Mouse (Mus musculus) ES-E14 (cell line): ENCODE results near the gene Isl1. TPM values are rescaled to one million over a fixed set of nuclear protein-coding genes. Genes with fewer than 3 reads are reported as not detected.

Experiments used
- DNase-seq: peaks from one replicate; pipeline ENCODE4 v3.0.0-alpha.2; 2013; ENCODE audit warnings: low read depth, low spot score
- H3K27ac ChIP-seq: 2 replicates; pipeline ENCODE4 v1.5.1; 2012; ENCODE audit warnings: low read depth, mild to moderate bottlenecking, low read length, moderate library complexity, mixed read lengths; ENCODE audit not compliant: poor library complexity, insufficient read depth, severe bottlenecking
- H3K36me3 ChIP-seq: 2 replicates; pipeline ENCODE4 v1.6.1; 2012; ENCODE audit warnings: mild to moderate bottlenecking, low read length, moderate library complexity, mixed read lengths; ENCODE audit not compliant: control insufficient read depth, poor library complexity, insufficient read depth, severe bottlenecking
- H3K4me1 ChIP-seq, 2 experiments: fragments of 150-350 bp in 1 of 2; sonication (generic) in 1 of 2; 2 replicates each; pipeline ENCODE4 v1.6.1; 2012; ENCODE audit warnings: low read length in 2 of 2, mild to moderate bottlenecking in 1 of 2, mixed read lengths in 1 of 2; ENCODE audit not compliant: control insufficient read depth in 2 of 2, insufficient read depth in 2 of 2, poor library complexity in 1 of 2
- H3K4me3 ChIP-seq, 2 experiments: fragments of 150-350 bp in 1 of 2; sonication (generic) in 1 of 2; 2 replicates each; pipeline ENCODE4 v1.5.1; 2012; ENCODE audit warnings: low read length in 2 of 2, low read depth in 1 of 2, mild to moderate bottlenecking in 1 of 2, mixed read lengths in 1 of 2; ENCODE audit not compliant: insufficient read depth in 1 of 2, poor library complexity in 1 of 2, severe bottlenecking in 1 of 2
- H3K9ac ChIP-seq: 2 replicates; pipeline ENCODE4 v1.6.1; 2012; ENCODE audit warnings: low read depth, mild to moderate bottlenecking, low read length, mixed read lengths; ENCODE audit not compliant: poor library complexity, insufficient read depth, severe bottlenecking
- H3K9me3 ChIP-seq: fragments of 150-350 bp; sonication (generic); 2 replicates; pipeline ENCODE4 v1.6.1; 2012; ENCODE audit warnings: low read depth, mild to moderate bottlenecking, low read length; ENCODE audit not compliant: control insufficient read depth, insufficient read depth
- CHD2 ChIP-seq: IDR thresholded peaks from 2 replicates; pipeline ENCODE4 v1.6.1; 2014; ENCODE audit warnings: mild to moderate bottlenecking, low read depth, low read length, inconsistent platforms
- HCFC1 ChIP-seq: IDR thresholded peaks from 2 replicates; pipeline ENCODE4 v1.6.1; 2012; ENCODE audit warnings: low read length, inconsistent platforms, borderline replicate concordance; ENCODE audit not compliant: insufficient read depth
- MAFK ChIP-seq: IDR thresholded peaks from 2 replicates; pipeline ENCODE4 v1.6.1; 2014; ENCODE audit warnings: mild to moderate bottlenecking, low read depth, low read length, inconsistent platforms; ENCODE audit not compliant: insufficient read depth
- ZC3H11A ChIP-seq: IDR thresholded peaks from 2 replicates; pipeline ENCODE4 v1.6.1; 2012; ENCODE audit warnings: low read depth, mild to moderate bottlenecking, inconsistent platforms, low read length, borderline replicate concordance
- ZNF384 ChIP-seq: IDR thresholded peaks from 2 replicates; pipeline ENCODE4 v1.6.1; 2012; ENCODE audit warnings: low read depth, low read length, inconsistent platforms
- in situ Hi-C, 2 experiments: fragments of 600-800 bp; cut with MboI; formaldehyde crosslinking; loops; one replicate each; pipeline ENCODE4 v1.15.1; 2025; ENCODE audit warnings: low sequenced_read_pairs in 2 of 2, inconsistent platforms in 1 of 2; ENCODE audit not compliant: unreplicated experiment in 2 of 2
- total RNA-seq: library from RNA; depleted of rRNA; stranded (reverse); fragments of 300-350 nt; gene quantifications from 2 replicates; pipeline ENCODE4 v1.2.3, GENCODE M21; 2012; rRNA removed

Gene Isl1
- total RNA-seq = 1.2 and 1.5 TPM in 2 replicates

- TF ChIP-seq HCFC1 = no peak
- TF ChIP-seq MAFK = no peak
- no peak for TF ChIP-seq ZC3H11A
- no peak for TF ChIP-seq CHD2
- no peak for TF ChIP-seq ZNF384
- in situ Hi-C loops = loop anchor here (5.0 to 25.0 kb wide), 2 partner anchors 397 to 402 kb away; no protein-coding TSS in a partner anchor
- Histone ChIP-seq H3K4me1 (peaks cover 0 to 3% of the 10 kb centered on the region in 2 experiments; a peak in 1 of 4 replicates), H3K36me3 (no peaks in the 10 kb centered on the region), H3K4me3 (peak within 1 kb of the TSS; percentile 70 to 71), H3K9ac (peak within 1 kb of the TSS; percentile 41), H3K27ac (no peak within 1 kb of the TSS), H3K9me3 (no peaks in the 10 kb centered on the region)
- DNase-seq = no peak
Measured at GRCm38 (mm10) chr13:116309584-116310462, at the start of gene Isl1. Gene Isl1 (minus strand): TSS chr13:116309689.

- Histone ChIP-seq H3K27ac (no peak overlapping the region), H3K36me3 (no peaks in the 10 kb centered on the region), H3K4me3 (no peak overlapping the region), H3K9me3 (no peaks in the 10 kb centered on the region), H3K9ac (no peak overlapping the region), H3K4me1 (no peaks in the 10 kb centered on the region)
- no peak for DNase-seq
- in situ Hi-C loops = no loop called here
- no peak for TF ChIP-seq HCFC1
- no peak for TF ChIP-seq ZC3H11A
- no peak for TF ChIP-seq CHD2
- no peak for TF ChIP-seq ZNF384
- TF ChIP-seq MAFK = no peak
Measured at GRCm38 (mm10) chr13:116335763-116336162, 26.3 kb upstream of the Isl1 start.

GRCm38 (mm10) chr13:116313636-116314530 is 4.4 kb upstream of the Isl1 start:
- Histone ChIP-seq H3K4me1 (no peaks in the 10 kb centered on the region), H3K9me3 (no peaks in the 10 kb centered on the region), H3K9ac (no peak overlapping the region), H3K27ac (no peak overlapping the region), H3K36me3 (no peaks in the 10 kb centered on the region), H3K4me3 (no peak overlapping the region)
- in situ Hi-C loops = loop anchor here in 1 of 2 experiments (25.0 kb wide), 1 partner anchor 398 kb away; no protein-coding TSS in a partner anchor
- no peak for DNase-seq
- TF ChIP-seq CHD2 (no peak), ZNF384 (no peak), ZC3H11A (no peak), HCFC1 (no peak), MAFK (no peak)
